Mouse (Mus musculus): ENCODE results near the gene Tmem104.

DNA sequence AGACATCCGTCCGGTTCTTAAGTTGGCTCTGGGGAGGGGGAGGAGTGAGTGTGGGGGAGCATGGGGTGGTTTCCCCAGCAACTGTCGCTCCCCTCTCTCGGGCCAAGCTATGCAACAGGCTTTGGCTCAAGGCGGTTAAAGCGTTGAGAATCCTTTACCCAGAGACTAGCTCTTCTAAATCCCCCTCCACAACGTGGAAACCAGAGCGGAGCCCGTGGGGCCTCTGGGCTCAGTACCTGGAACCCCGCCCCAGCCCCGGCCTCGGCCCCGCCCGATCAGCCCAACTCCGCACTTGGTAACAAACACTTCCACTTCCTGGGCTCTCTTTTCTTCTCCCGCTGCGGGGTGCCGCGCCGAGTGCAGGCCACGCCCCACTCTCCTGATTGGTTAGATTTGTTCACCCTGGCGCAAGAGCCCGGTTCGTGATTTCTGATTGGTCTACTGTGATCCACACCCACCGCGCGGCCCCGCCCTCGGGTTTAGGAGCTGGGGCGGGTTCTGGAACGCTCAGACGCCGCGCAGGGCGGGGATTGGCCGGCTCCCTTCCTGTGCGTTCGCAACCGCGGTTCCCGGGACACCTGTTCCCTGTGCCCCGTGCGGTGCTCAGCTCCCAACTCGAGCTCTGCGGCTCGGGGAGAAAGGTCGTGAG, 24.3 kb upstream of the Tmem104 start, which contains the start of gene Slc9a3r1:
- TF ChIP-seq CTCF (IDR thresholded peaks at IDR 0.05; ENCODE audit: insufficient read depth, low read depth, low read length) (no peak), POLR2A (IDR thresholded peaks at IDR 0.05; ENCODE audit: insufficient read depth, low read depth, low read length) (no peak)
